Mouse (Mus musculus) G1E (cell line): ENCODE measurements around the gene Rspry1. TPM values are rescaled to one million over a fixed set of nuclear protein-coding genes. Genes with fewer than 3 reads are reported as not detected.

Experiments used
- ATAC-seq: 2 replicates; pipeline ENCODE4 v1.8.0; 2016; ENCODE audit warnings: mild to moderate bottlenecking; ENCODE audit not compliant: insufficient number of reproducible peaks, poor library complexity, low FRiP score, severe bottlenecking; ENCODE audit errors: extremely low read depth
- DNase-seq: peaks from one replicate; pipeline ENCODE4 v3.0.0; 2012; ENCODE audit warnings: low spot score
- H3K27me3 ChIP-seq: 2 replicates; pipeline ENCODE4 v1.6.1; 2012; ENCODE audit warnings: mild to moderate bottlenecking, low read length, inconsistent platforms; ENCODE audit not compliant: insufficient read depth
- H3K36me3 ChIP-seq: replicated peaks from 2 replicates; pipeline ENCODE3; 2012; ENCODE audit warnings: mild to moderate bottlenecking, inconsistent platforms
- H3K4me1 ChIP-seq: 2 replicates; pipeline ENCODE4 v1.6.1; 2012; ENCODE audit warnings: low read depth, low read length, inconsistent platforms, mixed read lengths; ENCODE audit not compliant: insufficient read depth
- H3K4me3 ChIP-seq: 2 replicates; pipeline ENCODE4 v1.5.1; 2012; ENCODE audit warnings: low read depth, mild to moderate bottlenecking, inconsistent platforms, low read length, moderate library complexity, mixed read lengths
- H3K9me3 ChIP-seq: replicated peaks from 2 replicates; pipeline ENCODE4 v1.6.1; 2012; ENCODE audit warnings: inconsistent platforms
- CTCF ChIP-seq: IDR thresholded peaks from 2 replicates; pipeline ENCODE4 v1.5.1; 2012; ENCODE audit warnings: low read depth, low read length, inconsistent platforms, mixed read lengths
- GATA1 ChIP-seq: IDR thresholded peaks from 2 replicates; pipeline ENCODE4 v1.6.1; 2012; ENCODE audit warnings: borderline replicate concordance, low read length, inconsistent platforms, mixed read lengths
- GATA2 ChIP-seq: IDR thresholded peaks from 2 replicates; pipeline ENCODE4 v1.6.1; 2012; ENCODE audit warnings: low read depth, low read length, inconsistent platforms, borderline replicate concordance
- POLR2AphosphoS5 ChIP-seq: IDR thresholded peaks from 2 replicates; pipeline ENCODE4 v1.6.1; 2012; ENCODE audit warnings: low read depth, low read length, inconsistent platforms; ENCODE audit not compliant: insufficient replicate concordance
- TAL1 ChIP-seq: conservative IDR thresholded peaks from 2 replicates; pipeline ENCODE4 v1.6.1; 2012; ENCODE audit warnings: low read depth, low read length, inconsistent platforms, mixed read lengths
- polyA plus RNA-seq: library from polyadenylated mRNA; stranded (reverse); fragments of >175 nt; gene quantifications from 2 replicates; pipeline ENCODE4 v1.2.3, GENCODE M21; 2012
- total RNA-seq, 2 experiments: library from RNA; stranded (forward) in 1 of 2; stranded (reverse) in 1 of 2; fragments of 200-1000 nt in 1 of 2; fragments of >200 nt in 1 of 2; fragmentation: Nextera tagmentation in 1 of 2; gene quantifications; 2 replicates each; pipeline ENCODE4 v1.2.3; 2014 to 2017

Rspry1 gene
- total and polyA plus RNA-seq, 3 experiments: 14.9 to 144 (median 123) TPM

GRCm38 (mm10) chr8:94700421-94700935, 98.7 kb downstream of the Rspry1 start:
- no peak for DNase-seq
- Histone ChIP-seq H3K4me3 (no peak overlapping the region), H3K36me3 (no peaks in the 10 kb centered on the region), H3K4me1 (peaks cover 27% of the 10 kb centered on the region), H3K27me3 (peaks cover 34% of the 10 kb centered on the region), H3K9me3 (0 out of 2 replicates have a peak, but pooled peaks cover 2% of the 10 kb centered on the region)
- ATAC-seq: no peak
- no peak for TF ChIP-seq GATA2
- no peak for TF ChIP-seq TAL1
- TF ChIP-seq GATA1: no peak
- TF ChIP-seq POLR2AphosphoS5: no peak
- TF ChIP-seq CTCF: no peak

GRCm38 (mm10) chr8:94702156-94702555, 100.4 kb downstream of the Rspry1 start:
- Histone ChIP-seq H3K4me3 (no peak overlapping the region), H3K36me3 (no peaks in the 10 kb centered on the region), H3K4me1 (peaks cover 23% of the 10 kb centered on the region), H3K27me3 (peaks cover 24% of the 10 kb centered on the region), H3K9me3 (no peaks in the 10 kb centered on the region)
- no peak for TF ChIP-seq CTCF
- no peak for TF ChIP-seq GATA2
- no peak for TF ChIP-seq POLR2AphosphoS5
- TF ChIP-seq GATA1: no peak
- no peak for TF ChIP-seq TAL1
- no peak for ATAC-seq
- no peak for DNase-seq

GRCm38 (mm10) chr8:94702844-94703813, 101.4 kb downstream of the Rspry1 start:
- peak overlapping the region; percentile 72 for H3K4me3 ChIP-seq
- no peak for TF ChIP-seq GATA1
- TF ChIP-seq GATA2: no peak
- no peak for TF ChIP-seq POLR2AphosphoS5
- peak; percentile 84 for TF ChIP-seq CTCF
- H3K4me1 ChIP-seq: peaks cover 23% of the 10 kb centered on the region
- H3K36me3 ChIP-seq: no peaks in the 10 kb centered on the region
- DNase-seq: peak; percentile 66
- peaks cover 24% of the 10 kb centered on the region for H3K27me3 ChIP-seq
- ATAC-seq: peak; percentile 76
- no peaks in the 10 kb centered on the region for H3K9me3 ChIP-seq

- DNase-seq (peak; percentile 68), ATAC-seq (peak; percentile 42)
- TF ChIP-seq CTCF (peak; percentile 77), POLR2AphosphoS5 (no peak)
- Histone ChIP-seq H3K4me1 (peaks cover 23% of the 10 kb centered on the region), H3K9me3 (no peaks in the 10 kb centered on the region), H3K27me3 (peaks cover 23% of the 10 kb centered on the region), H3K4me3 (peak overlapping the region; percentile 67), H3K36me3 (no peaks in the 10 kb centered on the region)
Measured at GRCm38 (mm10) chr8:94703972-94704668, 102.4 kb downstream of the Rspry1 start.

GRCm38 (mm10) chr8:94704669-94704984, 102.9 kb downstream of the Rspry1 start:
- no peak for DNase-seq
- Histone ChIP-seq H3K4me3 (peak overlapping the region; percentile 67), H3K9me3 (no peaks in the 10 kb centered on the region), H3K4me1 (peaks cover 23% of the 10 kb centered on the region), H3K27me3 (peaks cover 23% of the 10 kb centered on the region), H3K36me3 (no peaks in the 10 kb centered on the region)
- TF ChIP-seq CTCF (no peak), POLR2AphosphoS5 (no peak), GATA2 (no peak), TAL1 (no peak), GATA1 (no peak)
- no peak for ATAC-seq

- Histone ChIP-seq H3K9me3 (no peaks in the 10 kb centered on the region), H3K4me1 (peaks cover 21% of the 10 kb centered on the region), H3K36me3 (no peaks in the 10 kb centered on the region), H3K27me3 (peaks cover 29% of the 10 kb centered on the region), H3K4me3 (no peak overlapping the region)
- ATAC-seq (no peak), DNase-seq (no peak)
- TF ChIP-seq POLR2AphosphoS5 (no peak), TAL1 (no peak), CTCF (no peak), GATA2 (no peak), GATA1 (no peak)
Measured at GRCm38 (mm10) chr8:94705581-94706245, 104.0 kb downstream of the Rspry1 start.
